Mouse (Mus musculus): ENCODE measurements around the gene Erc1.
A peak's percentile ranks its signal among the peaks of the same experiment; 100 is the strongest.

DNA sequence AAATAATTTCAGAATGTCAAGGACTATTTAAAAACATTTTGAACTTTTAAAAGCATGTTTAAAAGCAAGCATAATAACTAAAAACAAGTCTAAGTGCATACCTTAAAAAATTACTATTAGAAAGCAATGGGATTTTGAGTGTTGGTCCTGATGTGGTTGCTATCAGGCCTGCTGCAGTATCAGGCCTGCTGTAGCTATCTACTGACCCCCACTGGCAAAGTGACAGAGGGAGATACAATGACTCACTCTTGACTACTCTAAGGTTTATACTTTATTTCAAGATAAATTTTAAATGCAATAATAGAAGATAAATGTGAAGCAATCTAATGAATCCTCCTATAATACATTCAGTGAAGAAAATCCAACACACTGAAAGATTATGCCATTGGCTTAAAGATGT lies 138.4 kb downstream of the Erc1 start:
- peak; percentile 32; the same call in 1 of the 2 replicates for TF ChIP-seq CTCF (IDR thresholded peaks at IDR 0.05; ENCODE audit: borderline replicate concordance, insufficient read depth, low read length)
- no peak for TF ChIP-seq POLR2A (IDR thresholded peaks at IDR 0.05; ENCODE audit: low read depth, low read length)

Data from embryonic fibroblast, embryonic 13.5 days (primary cell).